Mouse (Mus musculus) adrenal gland, postnatal 25 days (tissue): ENCODE results near the gene Egr4. TPM values are rescaled to one million over a fixed set of nuclear protein-coding genes. Genes with fewer than 3 reads are reported as not detected.
A peak's percentile ranks its signal among the peaks of the same experiment; 100 is the strongest.

Experiments used
- DNase-seq: peaks from one replicate; pipeline ENCODE4 v3.0.0; 2021; ENCODE audit warnings: mixed read lengths
- total RNA-seq: library from RNA; stranded (reverse); gene quantifications from 2 replicates; pipeline ENCODE4 v1.2.3, GENCODE M21; 2021

The Egr4 gene
- total RNA-seq, 1 experiment from 2014 or later: not detected

DNA sequence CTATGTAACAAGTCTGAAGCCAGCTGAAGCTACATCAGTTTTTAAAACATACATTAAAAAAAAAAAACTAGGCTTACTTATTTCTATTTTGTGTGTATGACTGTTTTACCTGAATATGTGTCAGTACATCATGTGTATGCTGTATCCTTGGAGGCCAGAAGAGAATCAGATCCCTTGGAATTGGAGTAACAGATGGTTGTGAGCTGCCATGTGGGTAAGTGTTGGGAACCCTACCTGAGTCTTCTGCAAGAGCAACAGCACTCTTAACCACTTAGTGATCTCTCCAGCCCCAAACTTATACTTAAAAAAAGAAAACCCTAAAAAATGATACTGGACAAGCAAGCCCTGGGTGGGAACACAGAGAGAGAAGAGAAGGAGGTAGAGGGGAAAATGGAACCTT lies 16.4 kb downstream of the Egr4 start:
- DNase-seq: no peak

DNA sequence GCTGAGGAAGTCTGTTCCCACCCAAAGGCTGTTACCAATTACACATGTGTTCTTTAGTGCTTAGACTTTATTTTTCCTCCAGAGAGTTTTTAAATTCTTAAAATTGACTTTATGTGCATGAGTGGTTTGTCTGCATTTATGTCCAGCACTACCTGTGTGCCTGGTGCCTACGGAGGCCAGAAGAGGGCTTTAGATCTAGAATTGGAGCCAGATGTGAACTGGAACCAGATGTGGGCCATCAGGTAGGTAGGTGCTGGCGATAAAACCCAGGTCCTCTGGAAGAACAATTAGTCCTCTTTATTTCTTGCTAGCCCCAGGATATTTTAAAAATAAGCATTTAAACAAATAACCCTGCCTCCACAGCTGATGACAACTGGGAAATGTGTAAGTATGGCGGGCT lies 21.8 kb downstream of the Egr4 start:
- DNase-seq: no peak

DNA sequence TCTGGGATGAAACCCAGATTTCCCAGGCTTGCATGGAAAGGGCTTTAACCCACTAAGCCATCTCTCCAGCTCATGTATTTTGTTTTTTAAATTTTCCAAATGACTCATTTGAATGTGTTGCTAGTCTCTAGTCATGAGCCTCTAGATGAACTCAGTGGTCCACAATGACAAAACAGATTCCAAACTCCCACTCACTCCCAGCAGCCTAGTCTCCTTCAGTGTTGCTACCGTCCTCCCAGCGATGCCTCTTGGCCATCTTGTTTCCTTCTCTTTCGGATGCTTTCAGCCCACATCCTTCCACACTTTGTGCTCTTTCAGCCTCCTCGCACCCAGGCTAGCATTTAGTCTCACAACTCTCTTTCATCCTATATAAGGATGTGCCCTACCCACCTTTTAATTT lies 23.1 kb downstream of the Egr4 start:
- DNase-seq: no peak

- DNase-seq: no peak
These were observed 23.7 kb downstream of the Egr4 start for GRCm38 (mm10) chr6:85489717-85490116.

- DNase-seq: no peak
These were observed 24.9 kb downstream of the Egr4 start for GRCm38 (mm10) chr6:85488510-85488909.

DNA sequence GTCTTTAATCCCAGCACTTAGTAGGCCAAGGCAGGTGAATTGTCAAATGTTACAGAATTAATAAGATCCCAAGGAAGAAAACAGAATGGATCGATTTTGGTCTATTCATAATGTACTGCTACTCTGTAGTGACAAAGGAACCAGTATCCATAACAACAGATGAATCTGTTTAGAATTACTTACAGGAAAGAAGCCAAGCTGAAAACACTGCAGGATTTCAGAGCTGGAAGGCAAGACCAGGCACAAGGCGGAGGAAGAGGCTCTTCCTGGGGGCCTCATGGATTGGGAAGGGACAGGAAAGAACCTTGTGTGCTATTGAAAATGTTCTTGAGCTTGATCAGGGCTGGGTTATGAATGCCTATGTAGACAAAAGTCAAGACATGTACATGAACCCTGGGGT lies 27.7 kb downstream of the Egr4 start:
- DNase-seq: no peak

DNA sequence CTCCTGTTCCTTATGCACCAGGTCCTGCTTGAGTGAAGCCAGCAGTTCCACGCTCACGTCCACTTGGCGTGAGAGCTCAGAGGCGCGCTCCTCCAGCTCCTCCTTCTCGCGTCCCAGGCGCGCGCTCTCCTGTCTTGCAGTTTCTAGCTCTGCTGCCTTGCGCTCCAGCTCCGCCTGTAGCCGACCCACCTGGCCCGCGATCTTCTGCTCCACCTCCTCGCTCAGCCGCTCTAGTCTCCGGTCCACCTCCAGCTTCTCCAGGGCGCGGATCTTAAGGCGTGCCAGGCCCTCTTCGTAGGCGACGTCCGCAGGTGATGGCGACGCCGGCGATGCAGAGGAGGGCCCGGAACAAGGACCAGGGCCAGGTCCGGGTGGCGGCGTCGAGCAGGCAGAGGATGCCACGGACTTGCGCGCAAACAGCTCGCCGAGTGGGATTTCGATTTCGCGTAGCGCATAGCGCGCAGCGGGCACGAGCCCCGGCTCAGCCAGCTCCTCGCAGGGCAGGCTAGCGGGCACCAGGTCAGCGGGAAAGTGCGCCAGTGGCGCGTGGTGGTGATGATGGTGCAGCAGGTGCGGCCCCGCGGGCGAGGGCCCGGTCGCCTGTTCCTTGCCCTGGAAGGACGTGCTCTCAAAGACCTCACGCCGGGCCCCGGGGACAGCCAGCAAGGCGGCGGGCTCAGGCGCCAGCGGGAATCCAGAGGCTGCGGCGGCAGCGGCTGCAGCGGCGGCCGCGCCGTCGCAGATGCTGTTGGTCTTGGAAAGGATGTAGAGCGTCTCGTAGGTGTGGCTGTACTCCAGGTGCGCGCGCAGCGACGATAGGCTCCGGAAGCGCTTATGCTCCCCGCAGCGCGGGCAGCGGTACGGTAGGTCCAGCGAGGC lies 29.3 kb downstream of the Egr4 start:
- DNase-seq: no peak

DNA sequence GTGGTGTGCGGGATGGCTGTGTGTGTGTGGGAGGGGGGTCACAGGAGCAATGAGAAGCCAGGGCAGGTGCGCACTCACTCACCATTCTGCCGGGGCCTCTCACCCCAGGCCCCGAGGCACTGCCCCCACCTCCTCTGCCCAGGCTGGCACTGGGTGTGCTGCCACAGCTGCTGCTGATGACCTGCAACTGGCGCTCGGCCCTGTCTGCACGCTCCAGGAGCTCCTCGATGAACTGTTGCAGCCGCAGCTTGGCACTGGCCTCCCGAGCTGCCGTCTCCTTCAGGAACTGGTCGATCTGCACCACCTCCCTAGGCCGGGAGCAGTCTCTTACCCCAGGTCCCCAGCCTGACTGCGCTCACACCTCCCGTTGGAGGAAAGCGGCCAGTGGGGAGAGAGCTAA lies 32.7 kb downstream of the Egr4 start:
- DNase-seq: no peak

DNA sequence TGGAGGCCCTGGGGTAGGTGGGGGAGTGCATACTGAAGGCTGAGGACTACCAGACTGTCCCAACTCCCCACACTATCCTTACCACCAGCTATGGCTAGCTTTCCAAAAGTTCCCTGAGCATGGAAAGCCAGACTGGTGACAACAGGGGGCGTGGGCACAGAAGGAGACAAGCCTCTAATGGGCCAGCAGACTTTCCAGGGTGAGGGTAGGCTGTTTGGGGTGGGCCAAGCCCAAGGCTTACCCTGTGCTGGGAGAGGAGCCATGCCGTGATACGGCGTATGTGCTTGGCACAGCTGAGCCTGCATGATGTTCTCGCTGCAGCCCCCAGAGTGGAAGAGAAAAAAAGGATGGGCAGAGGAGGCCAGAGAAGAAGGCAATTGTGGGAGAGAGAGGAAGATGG lies 33.4 kb downstream of the Egr4 start:
- DNase-seq: no peak

DNA sequence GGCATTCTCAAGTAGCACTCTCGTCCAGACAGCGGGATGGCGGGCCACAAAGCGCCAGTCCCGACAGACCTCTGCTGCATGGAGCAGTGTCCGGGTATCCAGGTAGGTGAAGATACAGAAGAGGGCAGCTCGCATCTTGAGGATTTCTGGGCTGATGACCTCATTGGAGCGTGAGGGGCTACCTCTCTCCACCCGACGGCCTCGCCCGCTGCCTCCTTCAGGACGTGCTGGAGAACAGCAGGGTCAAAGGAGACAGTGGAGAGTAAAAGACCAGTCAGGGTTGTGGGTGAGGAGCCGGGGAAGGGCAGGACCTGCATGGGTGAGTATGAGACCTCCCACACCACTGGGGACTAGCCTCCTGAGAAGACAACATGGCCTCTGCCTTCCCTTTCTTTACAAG lies 35.0 kb downstream of the Egr4 start:
- no peak for DNase-seq

DNA sequence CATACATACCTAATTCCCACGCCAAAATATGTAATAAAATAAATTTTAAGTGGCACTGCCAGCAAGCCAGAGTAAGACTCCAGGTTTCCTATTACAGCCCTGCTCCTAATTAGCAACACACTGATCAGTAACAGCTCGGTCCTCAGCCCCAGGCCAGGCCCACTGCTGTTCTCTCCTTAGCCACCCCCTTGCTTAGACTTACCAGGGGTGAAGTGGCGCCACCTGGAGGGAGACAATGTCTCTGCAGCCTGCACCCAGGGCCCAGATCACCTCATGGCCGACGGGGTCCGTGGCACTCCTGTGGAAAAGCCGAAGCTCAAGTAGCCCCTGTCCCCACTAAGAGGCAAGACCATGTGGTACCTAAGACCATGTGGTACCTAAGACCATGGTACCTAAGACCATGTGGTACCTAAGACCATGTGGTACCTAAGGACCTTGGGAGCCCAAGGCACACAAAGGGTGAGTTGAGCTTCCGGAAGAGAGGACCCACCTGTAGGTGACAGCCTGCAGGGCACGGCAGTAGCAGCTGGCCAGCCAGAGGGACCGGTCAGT lies 35.9 kb downstream of the Egr4 start:
- peak; percentile 43 for DNase-seq

DNA sequence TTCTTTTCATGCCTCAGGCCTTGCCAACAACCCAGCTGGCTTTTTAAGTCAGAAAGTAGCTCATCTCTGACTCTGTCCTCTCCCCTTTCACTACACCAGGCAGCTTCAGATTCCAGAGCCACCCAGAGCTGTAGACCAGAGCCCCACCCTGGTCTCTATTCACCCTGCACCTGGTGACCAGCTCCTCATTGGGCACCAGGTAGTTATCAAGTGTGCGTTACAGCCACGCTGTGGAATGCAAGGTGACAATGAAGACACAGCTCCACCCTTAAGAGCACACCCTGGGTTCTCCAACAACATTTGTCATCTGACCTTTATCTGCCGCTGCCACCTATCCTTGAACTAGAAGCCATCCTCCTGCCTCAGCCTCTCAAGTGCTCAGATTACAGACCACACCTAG lies 37.8 kb downstream of the Egr4 start:
- no peak for DNase-seq

- no peak for DNase-seq
These were observed 40.8 kb downstream of the Egr4 start for GRCm38 (mm10) chr6:85472542-85472941.

- DNase-seq: no peak
These were observed 41.4 kb downstream of the Egr4 start for GRCm38 (mm10) chr6:85471962-85472361.

- no peak for DNase-seq
These were observed 43.5 kb downstream of the Egr4 start for GRCm38 (mm10) chr6:85469660-85470430.

- DNase-seq: no peak
These were observed 48.0 kb downstream of the Egr4 start for GRCm38 (mm10) chr6:85465381-85465780.

Other genes starting within 250 kb of the Egr4 start
- gene Sfxn5, start 180.2 kb downstream of the Egr4 start, total RNA-seq: 19.8 and 23.0 TPM in 2 replicates
- 27.7 and 38.8 TPM in 2 replicates for gene Rab11fip5, start 139.0 kb downstream of the Egr4 start, total RNA-seq
- not detected in 2 replicates for gene Noto, start 89.7 kb downstream of the Egr4 start, total RNA-seq
- gene Smyd5, start 81.6 kb downstream of the Egr4 start, total RNA-seq: 28.8 and 29.4 TPM in 2 replicates
- gene Cct7, start 62.1 kb downstream of the Egr4 start, total RNA-seq: 245 and 261 TPM in 2 replicates
- 16.8 and 19.2 TPM in 2 replicates for gene Pradc1, start 61.6 kb downstream of the Egr4 start, total RNA-seq
- gene Fbxo41, start 10.6 kb downstream of the Egr4 start, total RNA-seq: 0.67 and 1.2 TPM in 2 replicates
- 12.8 and 13.4 TPM in 2 replicates for gene Alms1, start 73.9 kb upstream of the Egr4 start, total RNA-seq
- gene Nat8f7, start 199.6 kb upstream of the Egr4 start, total RNA-seq: 2.9 and 3.4 TPM in 2 replicates